Mouse (Mus musculus) MEL (cell line): ENCODE results near the gene H2-Ob.

Experiments
- CHD2 ChIP-seq: IDR thresholded peaks from 2 replicates; pipeline ENCODE4 v1.6.1; 2011; ENCODE audit warnings: low read length, improper control_type of control experiment
- CTCF ChIP-seq, 3 experiments: IDR thresholded peaks in 2 of 3; conservative IDR thresholded peaks in 1 of 3; 2 replicates each; pipeline ENCODE4 v1.5.1; 2011 to 2012; ENCODE audit warnings: low read length in 3 of 3, low read depth in 2 of 3, mild to moderate bottlenecking in 2 of 3, improper control_type of control experiment in 1 of 3, inconsistent platforms in 1 of 3, mixed read lengths in 1 of 3, moderate library complexity in 1 of 3; ENCODE audit not compliant: control insufficient read depth in 1 of 3, insufficient read depth in 1 of 3, poor library complexity in 1 of 3, severe bottlenecking in 1 of 3
- EP300 ChIP-seq, 2 experiments: IDR thresholded peaks; 2 replicates each; pipeline ENCODE4 v1.6.1; 2011; ENCODE audit warnings: improper control_type of control experiment in 2 of 2, low read length in 2 of 2, low read depth in 1 of 2, mild to moderate bottlenecking in 1 of 2
- HCFC1 ChIP-seq: IDR thresholded peaks from 2 replicates; pipeline ENCODE4 v1.6.1; 2012; ENCODE audit warnings: low read depth, mild to moderate bottlenecking, inconsistent platforms, low read length, improper control_type of control experiment, moderate library complexity
- JUND ChIP-seq: IDR thresholded peaks from 2 replicates; pipeline ENCODE4 v1.6.1; 2011; ENCODE audit warnings: low read depth, mild to moderate bottlenecking, improper control_type of control experiment, low read length
- KAT2A ChIP-seq: conservative IDR thresholded peaks from 2 replicates; pipeline ENCODE4 v1.6.1; 2012; ENCODE audit warnings: low read depth, low read length, improper control_type of control experiment, inconsistent platforms
- POLR2A ChIP-seq, 2 experiments: IDR thresholded peaks; 2 replicates each; pipeline ENCODE4 v1.6.1; 2011 to 2012; ENCODE audit warnings: low read length in 2 of 2, mild to moderate bottlenecking in 2 of 2, control low read depth in 1 of 2, improper control_type of control experiment in 1 of 2, low read depth in 1 of 2, moderate library complexity in 1 of 2; ENCODE audit not compliant: control insufficient read depth in 1 of 2, insufficient read depth in 1 of 2, poor library complexity in 1 of 2
- POLR2AphosphoS2 ChIP-seq: IDR thresholded peaks from 2 replicates; pipeline ENCODE4 v1.6.1; 2011; ENCODE audit warnings: low read length, improper control_type of control experiment
- SIN3A ChIP-seq: IDR thresholded peaks from 2 replicates; pipeline ENCODE4 v1.6.1; 2012; ENCODE audit warnings: low read length, improper control_type of control experiment, inconsistent platforms
- TAL1 ChIP-seq: IDR thresholded peaks from 2 replicates; pipeline ENCODE4 v1.6.1; 2012; ENCODE audit warnings: mild to moderate bottlenecking, inconsistent platforms, low read length, moderate library complexity, mixed read lengths
- TBP ChIP-seq: IDR thresholded peaks from 2 replicates; pipeline ENCODE4 v1.8.0; 2011; ENCODE audit warnings: low read depth, low read length, improper control_type of control experiment
- TCF12 ChIP-seq: IDR thresholded peaks from 2 replicates; pipeline ENCODE4 v1.6.1; 2014; ENCODE audit warnings: low read depth, mild to moderate bottlenecking, inconsistent platforms, low read length, improper control_type of control experiment, moderate library complexity
- ZC3H11A ChIP-seq: IDR thresholded peaks from 2 replicates; pipeline ENCODE4 v1.6.1; 2012; ENCODE audit warnings: low read depth, mild to moderate bottlenecking, inconsistent platforms, low read length, improper control_type of control experiment

DNA sequence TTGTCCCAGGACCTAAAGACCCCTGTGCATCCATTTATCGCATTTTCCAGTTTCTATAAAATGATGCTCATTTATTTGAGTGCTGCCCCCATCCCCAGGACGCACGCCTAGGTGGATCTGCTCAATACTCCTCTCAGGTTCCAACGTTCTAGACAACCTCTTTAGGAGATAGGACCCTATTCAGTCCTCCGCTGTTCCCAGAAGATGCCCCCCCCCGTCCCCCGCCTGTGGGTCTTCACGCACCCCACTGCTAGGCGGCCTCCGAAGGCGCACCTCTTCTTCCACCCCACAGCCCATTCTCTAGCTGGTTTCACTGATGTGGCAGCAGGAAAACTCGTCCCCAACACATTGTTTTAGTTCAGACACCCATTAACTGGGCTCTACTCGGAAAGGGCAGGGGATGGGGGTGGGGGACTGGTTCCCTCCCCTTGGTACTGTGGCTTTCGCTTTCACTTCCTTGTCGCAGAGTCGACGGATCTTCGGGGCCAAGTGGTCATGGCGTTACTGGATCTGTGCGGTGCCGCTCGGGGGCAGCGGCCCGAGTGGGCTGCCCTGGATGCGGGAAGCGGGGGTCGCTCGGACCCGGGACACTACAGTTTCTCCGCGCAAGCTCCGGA is 40.7 kb upstream of the H2-Ob start:
- TF ChIP-seq POLR2A (IDR thresholded peaks at IDR 0.05; ENCODE audit: control insufficient read depth in 1 of 2, insufficient read depth in 1 of 2, low read depth in 1 of 2, low read length in 2 of 2, poor library complexity in 1 of 2) = 0 out of 4 replicates have a peak, but pooled peaks of 1 of the 2 experiments have one; percentile 54
- TF ChIP-seq CHD2 = no peak
- TF ChIP-seq ZC3H11A = no peak
- no peak for TF ChIP-seq HCFC1
- TF ChIP-seq TCF12 = 0 out of 2 replicates have a peak, but pooled peaks have one; percentile 8
- TF ChIP-seq CTCF (IDR thresholded peaks at IDR 0.05 in 2 of 3, conservative IDR thresholded peaks at IDR 0.05 in 1 of 3; ENCODE audit: control insufficient read depth in 1 of 3, insufficient read depth in 1 of 3, low read depth in 2 of 3, low read length in 3 of 3, poor library complexity in 1 of 3, severe bottlenecking in 1 of 3) = no peak
- no peak for TF ChIP-seq TAL1
- TF ChIP-seq KAT2A = no peak; the same call in 1 of the 2 replicates
- TF ChIP-seq SIN3A = no peak
- TF ChIP-seq POLR2AphosphoS2 = no peak
- TF ChIP-seq JUND = no peak
- 0 out of 2 replicates have a peak, but pooled peaks have one; percentile 5 for TF ChIP-seq TBP
- no peak for TF ChIP-seq EP300 (IDR thresholded peaks at IDR 0.05; ENCODE audit: low read depth in 1 of 2, low read length in 2 of 2)
